Mouse (Mus musculus): ENCODE results near the gene Stk38. TPM values are rescaled to one million over a fixed set of nuclear protein-coding genes. Genes with fewer than 3 reads are reported as not detected.

Stk38 gene
- polyA plus RNA-seq, 1 experiment from 2014 or later: 102 TPM

- no peak overlapping the region for H3K4me3 ChIP-seq (replicated peaks; ENCODE audit: low read depth, low read length)
- no peak overlapping the region for H3K4me2 ChIP-seq (ENCODE audit: low read length)
- H3K9me3 ChIP-seq (ENCODE audit: control insufficient read depth, low read length): no peaks in the 10 kb centered on the region
- DNase-seq: no peak
- no peaks in the 10 kb centered on the region for H3K4me1 ChIP-seq (ENCODE audit: control insufficient read depth, insufficient read depth, low read length)
- no peak overlapping the region for H3K27ac ChIP-seq (replicated peaks; ENCODE audit: low read depth, low read length)
- no peak for ATAC-seq (ENCODE audit: low FRiP score, low TSS enrichment)
- H3K27me3 ChIP-seq (ENCODE audit: control insufficient read depth, insufficient read depth, low read length): no peaks in the 10 kb centered on the region
- no peak overlapping the region for H3K9ac ChIP-seq (replicated peaks; ENCODE audit: low read length)
- H3K36me3 ChIP-seq (ENCODE audit: control insufficient read depth, insufficient read depth, low read length): no peaks in the 10 kb centered on the region
- 84% methylated on average over 8 of the region's 8 CpGs for WGBS
Measured at GRCm38 (mm10) chr17:28924957-28925595, 82.7 kb downstream of the Stk38 start.

DNA sequence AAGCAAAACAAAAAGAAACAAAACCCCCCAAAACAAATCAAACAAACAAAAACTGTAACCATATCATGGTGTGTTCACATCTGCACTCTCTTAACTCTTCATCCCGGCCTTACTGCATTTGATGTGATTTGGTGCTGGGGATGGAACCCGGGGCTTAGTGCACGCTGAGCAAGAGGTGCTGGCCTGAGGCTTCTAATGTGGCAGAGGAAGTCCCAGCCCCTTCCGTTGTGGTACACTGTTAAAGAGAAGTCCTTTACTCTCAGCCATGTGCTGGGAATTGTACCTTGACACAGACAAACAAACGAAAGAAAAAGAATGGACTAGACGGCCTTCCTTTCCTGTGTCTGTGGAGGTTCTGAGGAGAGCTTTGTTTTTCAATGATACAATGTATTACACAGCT lies 85.7 kb downstream of the Stk38 start:
- no peaks in the 10 kb centered on the region for H3K36me3 ChIP-seq (ENCODE audit: control insufficient read depth, insufficient read depth, low read length)
- H3K9ac ChIP-seq (replicated peaks; ENCODE audit: low read length): no peak overlapping the region
- no peak for DNase-seq
- no peaks in the 10 kb centered on the region for H3K4me1 ChIP-seq (ENCODE audit: control insufficient read depth, insufficient read depth, low read length)
- no peak overlapping the region for H3K4me3 ChIP-seq (replicated peaks; ENCODE audit: low read depth, low read length)
- H3K9me3 ChIP-seq (ENCODE audit: control insufficient read depth, low read length): no peaks in the 10 kb centered on the region
- H3K4me2 ChIP-seq (ENCODE audit: low read length): no peak overlapping the region
- ATAC-seq (ENCODE audit: low FRiP score, low TSS enrichment): no peak
- 76% methylated on average over 6 of the region's 6 CpGs for WGBS
- H3K27ac ChIP-seq (replicated peaks; ENCODE audit: low read depth, low read length): no peak overlapping the region
- H3K27me3 ChIP-seq (ENCODE audit: control insufficient read depth, insufficient read depth, low read length): no peaks in the 10 kb centered on the region

- Histone ChIP-seq H3K27ac (replicated peaks; ENCODE audit: low read depth, low read length) (no peak overlapping the region), H3K4me1 (ENCODE audit: control insufficient read depth, insufficient read depth, low read length) (no peaks in the 10 kb centered on the region), H3K4me3 (replicated peaks; ENCODE audit: low read depth, low read length) (no peak overlapping the region), H3K36me3 (ENCODE audit: control insufficient read depth, insufficient read depth, low read length) (no peaks in the 10 kb centered on the region), H3K9me3 (ENCODE audit: control insufficient read depth, low read length) (no peaks in the 10 kb centered on the region), H3K4me2 (ENCODE audit: low read length) (no peak overlapping the region), H3K27me3 (ENCODE audit: control insufficient read depth, insufficient read depth, low read length) (no peaks in the 10 kb centered on the region), H3K9ac (replicated peaks; ENCODE audit: low read length) (no peak overlapping the region)
- ATAC-seq (ENCODE audit: low FRiP score, low TSS enrichment) (no peak), DNase-seq (no peak)
- WGBS: 76% methylated on average over 8 of the region's 8 CpGs
Measured at GRCm38 (mm10) chr17:28921086-28921485, 86.7 kb downstream of the Stk38 start.

Other genes with a start within 250 kb of the Stk38 start
- gene Mapk13, start 238.7 kb downstream of the Stk38 start, polyA plus RNA-seq (2014; fragmentation: Nextera tagmentation; extraction: Ambion mirVana): 0.19 and 0.61 TPM in 2 replicates
- 4.7 and 8.2 TPM in 2 replicates for gene Brpf3, start 206.9 kb downstream of the Stk38 start, polyA plus RNA-seq (2014; fragmentation: Nextera tagmentation; extraction: Ambion mirVana)
- gene Pnpla1, start 149.6 kb downstream of the Stk38 start, polyA plus RNA-seq (2014; fragmentation: Nextera tagmentation; extraction: Ambion mirVana): 0.04 TPM in 1 of 2 replicates, not detected in the other
- 1.0 and 1.2 TPM in 2 replicates for gene 4930539E08Rik, start 92.7 kb downstream of the Stk38 start, polyA plus RNA-seq (2014; fragmentation: Nextera tagmentation; extraction: Ambion mirVana)
- gene Pxt1, start 64.2 kb downstream of the Stk38 start, polyA plus RNA-seq (2014; fragmentation: Nextera tagmentation; extraction: Ambion mirVana): not detected in 2 replicates
- gene Kctd20, start 56.0 kb downstream of the Stk38 start, polyA plus RNA-seq (2014; fragmentation: Nextera tagmentation; extraction: Ambion mirVana): 61.1 and 93.6 TPM in 2 replicates
- 486 and 559 TPM in 2 replicates for gene Srsf3, start 24.6 kb upstream of the Stk38 start, polyA plus RNA-seq (2014; fragmentation: Nextera tagmentation; extraction: Ambion mirVana)
- gene Cdkn1a, start 83.0 kb upstream of the Stk38 start, polyA plus RNA-seq (2014; fragmentation: Nextera tagmentation; extraction: Ambion mirVana): 80.8 and 109 TPM in 2 replicates
- 0.20 TPM in 1 of 2 replicates, not detected in the other for gene Rab44, start 106.2 kb upstream of the Stk38 start, polyA plus RNA-seq (2014; fragmentation: Nextera tagmentation; extraction: Ambion mirVana)
- 27.6 and 32.6 TPM in 2 replicates for gene Cpne5, start 230.2 kb upstream of the Stk38 start, polyA plus RNA-seq (2014; fragmentation: Nextera tagmentation; extraction: Ambion mirVana)